Mouse (Mus musculus): ENCODE data around the gene Cd1d1.

DNA sequence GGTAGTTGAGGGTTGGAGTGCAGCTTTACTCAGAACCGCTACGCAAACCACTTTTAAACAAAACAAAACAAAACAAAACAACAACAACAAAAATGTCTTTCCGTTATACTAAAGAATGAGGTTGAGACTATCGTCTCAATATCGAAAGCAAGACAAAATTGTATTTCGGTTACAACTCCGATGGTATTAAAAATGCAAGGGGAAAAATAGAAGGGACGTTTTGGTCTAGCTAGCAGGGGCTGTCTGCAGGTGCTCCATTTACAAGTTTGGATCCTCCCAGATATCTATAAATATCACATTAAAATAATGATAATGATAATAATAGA lies at the start of gene Cd1d1:
- TF ChIP-seq POLR2A (IDR thresholded peaks at IDR 0.05; ENCODE audit: low read depth, low read length) (no peak), CTCF (conservative IDR thresholded peaks at IDR 0.05; ENCODE audit: insufficient read depth, insufficient read length, low read depth, low read length) (no peak)

Measured in kidney, adult 2 months (tissue).